In the genomic region with DNA sequence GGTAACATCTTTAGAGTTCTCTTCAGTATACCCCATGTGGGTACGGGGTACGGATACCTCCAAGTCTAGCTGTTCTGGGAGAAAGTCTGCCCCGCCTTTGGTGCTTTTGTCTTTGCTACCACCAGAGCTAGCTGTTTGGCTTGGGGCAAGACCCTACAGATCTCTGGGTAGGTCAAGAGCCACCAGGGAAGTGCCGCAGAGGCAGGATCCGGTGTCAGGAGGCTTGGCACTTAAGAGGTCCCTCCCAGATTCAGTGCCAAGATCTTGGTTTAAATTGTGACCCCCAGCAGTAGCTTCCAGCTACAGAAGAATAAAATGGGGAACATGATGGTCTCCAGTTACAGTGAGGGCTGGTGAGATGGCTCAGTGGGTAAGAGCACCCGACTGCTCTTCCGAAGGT, we compare ENCODE assay signal across 17 mouse cellular contexts. TPM values are rescaled to one million over a fixed set of nuclear protein-coding genes. Genes with fewer than 3 reads are reported as not detected.
DNase-seq lines count a peak whose midpoint lies in the region; ATAC-seq and TF ChIP-seq lines count a peak whose summit lies in the region.
"Had no signal": no experiment of that assay in that cellular context is flagged by ENCODE, and none has a peak within 500 bp of the region (broad histone marks: within the 10 kb centered on the region; RNA-seq: fewer than 3 reads in every experiment).

No protein-coding gene starts in this region.

- TF ChIP-seq CTCF in stomach, postnatal 0 days (IDR thresholded peaks at IDR 0.05; ENCODE audit: low read depth) = no peak

- TF ChIP-seq EP300 in stomach, postnatal 0 days (optimal IDR thresholded peaks at IDR 0.05) = no peak

- 92% methylated on average over 7 of the region's 7 CpGs for WGBS in heart, embryonic 15.5 days
- WGBS in intestine, embryonic 16.5 days = 95% methylated on average over 7 of the region's 7 CpGs
- WGBS in stomach, postnatal 0 days = 83% methylated on average over 7 of the region's 7 CpGs

- no peaks in the 10 kb centered on the region for H3K27me3 ChIP-seq in heart, embryonic 15.5 days
- H3K27me3 ChIP-seq in megakaryocyte, embryonic 14.5 days (replicated peaks) = no peaks in the 10 kb centered on the region
- H3K27me3 ChIP-seq in intestine, embryonic 16.5 days (replicated peaks; ENCODE audit: control insufficient read depth, insufficient read depth, low read length) = no peaks in the 10 kb centered on the region
- H3K27me3 ChIP-seq in stomach, postnatal 0 days (ENCODE audit: control insufficient read depth, insufficient read depth, low read length) = no peaks in the 10 kb centered on the region

- H3K27ac ChIP-seq in heart, embryonic 15.5 days = no peak overlapping the region
- no peak overlapping the region for H3K27ac ChIP-seq in intestine, embryonic 16.5 days (ENCODE audit: low read length)
- H3K27ac ChIP-seq in stomach, postnatal 0 days (replicated peaks) = peak overlapping the region; percentile 41

- peak overlapping the region; percentile 69 for H3K4me2 ChIP-seq in heart, embryonic 15.5 days
- peak overlapping the region; percentile 80 for H3K4me2 ChIP-seq in intestine, embryonic 16.5 days (ENCODE audit: low read depth, low read length)
- peak overlapping the region; percentile 77 for H3K4me2 ChIP-seq in stomach, postnatal 0 days (replicated peaks; ENCODE audit: low read depth)

- ATAC-seq in heart, embryonic 15.5 days (replicated peaks; ENCODE audit: insufficient number of reproducible peaks, insufficient read depth, low FRiP score, low read depth) = no peak
- no peak for ATAC-seq in megakaryocyte, adult 5-6 weeks (ENCODE audit: poor library complexity, severe bottlenecking)
- no peak for ATAC-seq in intestine, embryonic 16.5 days
- ATAC-seq in stomach, postnatal 0 days (ENCODE audit: low FRiP score, low TSS enrichment) = no peak
- ATAC-seq: CD4-positive, CD25-positive, alpha-beta regulatory T cell, adult 4 months had no signal

- no peak for DNase-seq in heart, postnatal 10 days
- DNase-seq in stomach, postnatal 0 days (ENCODE audit: low spot score) = no peak
- no peak for DNase-seq in spleen, postnatal 4 days (ENCODE audit: low spot score in 2 of 2)
- no peak for DNase-seq in thymus, postnatal 0 days (ENCODE audit: low spot score)
- DNase-seq: cerebellum, postnatal 10 days; gastrocnemius, postnatal 10 days; kidney, adult 9 months; retina, postnatal 1 day; thymus, adult 18-20 months had no signal

- no peaks in the 10 kb centered on the region for H3K9me3 ChIP-seq in heart, embryonic 15.5 days (replicated peaks)
- H3K9me3 ChIP-seq in megakaryocyte, embryonic 14.5 days = no peaks in the 10 kb centered on the region
- no peaks in the 10 kb centered on the region for H3K9me3 ChIP-seq in intestine, embryonic 16.5 days (ENCODE audit: control insufficient read depth, low read length)
- H3K9me3 ChIP-seq in stomach, postnatal 0 days (ENCODE audit: control insufficient read depth, low read length) = no peaks in the 10 kb centered on the region

- H3K9ac ChIP-seq in heart, embryonic 15.5 days = no peak overlapping the region
- H3K9ac ChIP-seq in intestine, embryonic 16.5 days (ENCODE audit: low read depth, low read length) = no peak overlapping the region
- peak overlapping the region; percentile 14; the same call in 1 of the 2 replicates for H3K9ac ChIP-seq in stomach, postnatal 0 days (ENCODE audit: low read length)

- peaks cover 14% of the 10 kb centered on the region for H3K36me3 ChIP-seq in heart, embryonic 15.5 days
- H3K36me3 ChIP-seq in megakaryocyte, embryonic 14.5 days (replicated peaks; ENCODE audit: low read length) = peaks cover 51% of the 10 kb centered on the region
- 0 out of 2 replicates have a peak, but pooled peaks cover 5% of the 10 kb centered on the region for H3K36me3 ChIP-seq in intestine, embryonic 16.5 days (ENCODE audit: control insufficient read depth, insufficient read depth, low read length)
- no peaks in the 10 kb centered on the region for H3K36me3 ChIP-seq in stomach, postnatal 0 days (ENCODE audit: control insufficient read depth, insufficient read depth, low read length)

- intact Hi-C loops in heart, postnatal 10 days (cut with DNase I) = no loop called here

- H3K4me3 ChIP-seq in heart, embryonic 15.5 days = peak overlapping the region; percentile 73
- H3K4me3 ChIP-seq in megakaryocyte, embryonic 14.5 days (replicated peaks) = peak overlapping the region; percentile 100
- peak overlapping the region; percentile 20; the same call in 1 of the 2 replicates for H3K4me3 ChIP-seq in intestine, embryonic 16.5 days (ENCODE audit: low read length)
- H3K4me3 ChIP-seq in stomach, postnatal 0 days (ENCODE audit: low read depth, low read length) = peak overlapping the region; percentile 61; the same call in 1 of the 2 replicates

- peaks cover 37% of the 10 kb centered on the region for H3K4me1 ChIP-seq in heart, embryonic 15.5 days (replicated peaks)
- H3K4me1 ChIP-seq in megakaryocyte, embryonic 14.5 days = peaks cover 82% of the 10 kb centered on the region
- H3K4me1 ChIP-seq in intestine, embryonic 16.5 days (ENCODE audit: control insufficient read depth, insufficient read depth, low read length) = peaks cover 26% of the 10 kb centered on the region
- H3K4me1 ChIP-seq in stomach, postnatal 0 days (replicated peaks; ENCODE audit: control insufficient read depth, insufficient read depth) = peaks cover 5% of the 10 kb centered on the region; the same call in 1 of the 2 replicates

RNA-seq across cellular contexts. Expression of gene Trim25, which starts 2.4 kb away (rescaled TPM):
- 14.3 and 21.6 TPM in 2 replicates for polyA plus RNA-seq in heart, embryonic 15.5 days (2015; fragmentation: Nextera tagmentation; extraction: Ambion mirVana)
- total RNA-seq in heart, postnatal 10 days (2021) = 10 to 100 TPM; 32.9 to 33.3 TPM
- polyA plus RNA-seq in megakaryocyte, embryonic 14.5 days (2012; ENCODE audit: insufficient read depth, low replicate concordance) = 6.3 and 58.2 TPM in 2 replicates
- 33.4 and 33.7 TPM in 2 replicates for total RNA-seq in megakaryocyte, adult 5-6 weeks (2015)
- 24.5 and 28.7 TPM in 2 replicates for total RNA-seq in megakaryocyte, adult 5-6 weeks (2017)
- polyA plus RNA-seq in intestine, embryonic 16.5 days (2015; fragmentation: Nextera tagmentation; extraction: Ambion mirVana) = 27.5 and 27.6 TPM in 2 replicates
- 28.3 and 29.5 TPM in 2 replicates for polyA plus RNA-seq in stomach, postnatal 0 days (2015; fragmentation: Nextera tagmentation; extraction: Ambion mirVana)
- polyA plus RNA-seq in thymus, postnatal 0 days (2015; fragmentation: Nextera tagmentation; extraction: Ambion mirVana) = 37.2 and 48.9 TPM in 2 replicates

RNA-seq across cellular contexts. Expression of gene Coil, which starts 31.5 kb away (rescaled TPM):
- polyA plus RNA-seq in heart, embryonic 15.5 days (2015; fragmentation: Nextera tagmentation; extraction: Ambion mirVana) = 8.6 and 11.0 TPM in 2 replicates
- total RNA-seq in heart, postnatal 10 days (2021) = 1 to 10 TPM; 6.0 to 7.5 TPM
- polyA plus RNA-seq in megakaryocyte, embryonic 14.5 days (2012; ENCODE audit: insufficient read depth, low replicate concordance) = 2.3 and 3.1 TPM in 2 replicates
- 6.6 and 7.2 TPM in 2 replicates for total RNA-seq in megakaryocyte, adult 5-6 weeks (2015)
- 6.4 and 7.0 TPM in 2 replicates for total RNA-seq in megakaryocyte, adult 5-6 weeks (2017)
- polyA plus RNA-seq in intestine, embryonic 16.5 days (2015; fragmentation: Nextera tagmentation; extraction: Ambion mirVana) = 9.8 and 10.1 TPM in 2 replicates
- 5.9 and 6.2 TPM in 2 replicates for polyA plus RNA-seq in stomach, postnatal 0 days (2015; fragmentation: Nextera tagmentation; extraction: Ambion mirVana)
- polyA plus RNA-seq in thymus, postnatal 0 days (2015; fragmentation: Nextera tagmentation; extraction: Ambion mirVana) = 14.4 and 14.5 TPM in 2 replicates

RNA-seq across cellular contexts. Expression of gene Elobl, which starts 34.8 kb away (rescaled TPM):
- polyA plus RNA-seq in heart, embryonic 15.5 days (2015; fragmentation: Nextera tagmentation; extraction: Ambion mirVana) = not detected in 2 replicates
- total RNA-seq in heart, postnatal 10 days (2021) = not detected
- not detected in 2 replicates for polyA plus RNA-seq in megakaryocyte, embryonic 14.5 days (2012; ENCODE audit: insufficient read depth, low replicate concordance)
- not detected in 2 replicates for total RNA-seq in megakaryocyte, adult 5-6 weeks (2015)
- total RNA-seq in megakaryocyte, adult 5-6 weeks (2017) = not detected in 2 replicates
- polyA plus RNA-seq in intestine, embryonic 16.5 days (2015; fragmentation: Nextera tagmentation; extraction: Ambion mirVana) = not detected in 2 replicates
- polyA plus RNA-seq in stomach, postnatal 0 days (2015; fragmentation: Nextera tagmentation; extraction: Ambion mirVana) = not detected in 2 replicates
- 0.81 and 0.82 TPM in 2 replicates for polyA plus RNA-seq in thymus, postnatal 0 days (2015; fragmentation: Nextera tagmentation; extraction: Ambion mirVana)
- total RNA-seq: adrenal gland, adult 2 months; gastrocnemius, postnatal 10 days; left cerebral cortex, postnatal 36 days; monocyte, adult 5-6 weeks had no signal
- polyA plus RNA-seq: CD4-positive, CD25-positive, alpha-beta regulatory T cell, adult 4 months had no signal

RNA-seq across cellular contexts. Expression of gene Scpep1, which starts 46.3 kb away (rescaled TPM):
- 44.2 and 51.1 TPM in 2 replicates for polyA plus RNA-seq in heart, embryonic 15.5 days (2015; fragmentation: Nextera tagmentation; extraction: Ambion mirVana)
- total RNA-seq in heart, postnatal 10 days (2021) = 10 to 100 TPM; 34.2 to 34.6 TPM
- polyA plus RNA-seq in megakaryocyte, embryonic 14.5 days (2012; ENCODE audit: insufficient read depth, low replicate concordance) = 1.1 and 7.4 TPM in 2 replicates
- total RNA-seq in megakaryocyte, adult 5-6 weeks (2015) = 173 and 192 TPM in 2 replicates
- 87.6 and 89.8 TPM in 2 replicates for total RNA-seq in megakaryocyte, adult 5-6 weeks (2017)
- 168 and 189 TPM in 2 replicates for polyA plus RNA-seq in intestine, embryonic 16.5 days (2015; fragmentation: Nextera tagmentation; extraction: Ambion mirVana)
- polyA plus RNA-seq in stomach, postnatal 0 days (2015; fragmentation: Nextera tagmentation; extraction: Ambion mirVana) = 67.2 and 67.8 TPM in 2 replicates
- polyA plus RNA-seq in thymus, postnatal 0 days (2015; fragmentation: Nextera tagmentation; extraction: Ambion mirVana) = 19.5 TPM in 2 replicates

Comparison
In these comparisons a context has a peak if more than half of its experiments do, and no peak if none do; other contexts are left out.
1. H3K4me3 ChIP-seq: peak in every context shown above with its lines; median percentile 100 in megakaryocyte, embryonic 14.5 days; 73 in heart, embryonic 15.5 days; 61 in stomach, postnatal 0 days; 20 in intestine, embryonic 16.5 days.